Mouse (Mus musculus): ENCODE measurements around the gene Tspo2. TPM values are rescaled to one million over a fixed set of nuclear protein-coding genes. Genes with fewer than 3 reads are reported as not detected.

Tspo2 gene
- total RNA-seq, 2 experiments from 2014 or later, result 0.10 TPM; not detected in 1

- intact Hi-C loops (cut with DNase I), result no loop called here
- no peak for DNase-seq
Observed at GRCm38 (mm10) chr17:48451753-48452444, 577 bp upstream of the Tspo2 start.

- DNase-seq, result no peak
- intact Hi-C loops (cut with DNase I), result no loop called here
Observed at GRCm38 (mm10) chr17:48450666-48451352, 513 bp downstream of the Tspo2 start.

GRCm38 (mm10) chr17:48447675-48448074 is 3.6 kb downstream of the Tspo2 start:
- DNase-seq, result no peak
- intact Hi-C loops (cut with DNase I), result no loop called here

- DNase-seq, result no peak
- intact Hi-C loops (cut with DNase I), result no loop called here
Observed at GRCm38 (mm10) chr17:48443542-48444145, 7.7 kb downstream of the Tspo2 start.

GRCm38 (mm10) chr17:48442745-48443457 is 8.4 kb downstream of the Tspo2 start:
- intact Hi-C loops (cut with DNase I), result no loop called here
- no peak for DNase-seq

- no peak for DNase-seq
- intact Hi-C loops (cut with DNase I), result no loop called here
Observed at GRCm38 (mm10) chr17:48437421-48437911, 13.9 kb downstream of the Tspo2 start.

- DNase-seq, result no peak
- intact Hi-C loops (cut with DNase I), result no loop called here
Observed at GRCm38 (mm10) chr17:48436487-48436886, 14.8 kb downstream of the Tspo2 start.

GRCm38 (mm10) chr17:48434479-48434878 is 16.8 kb downstream of the Tspo2 start:
- intact Hi-C loops (cut with DNase I), result no loop called here
- no peak for DNase-seq

GRCm38 (mm10) chr17:48433689-48434330 is 17.5 kb downstream of the Tspo2 start:
- intact Hi-C loops (cut with DNase I), result no loop called here
- DNase-seq, result no peak

GRCm38 (mm10) chr17:48433006-48433655 is 18.2 kb downstream of the Tspo2 start:
- intact Hi-C loops (cut with DNase I), result no loop called here
- peak; percentile 65 for DNase-seq

GRCm38 (mm10) chr17:48432158-48432980 is 19.0 kb downstream of the Tspo2 start, which contains the start of gene Apobec2:
Apobec2 (minus strand) TSS chr17:48432930.
- intact Hi-C loops (cut with DNase I), result no loop called here
- DNase-seq, result peak; percentile 55

- intact Hi-C loops (cut with DNase I), result no loop called here
Observed at GRCm38 (mm10) chr17:48431054-48431453, 20.3 kb downstream of the Tspo2 start.

GRCm38 (mm10) chr17:48430394-48430793 is 20.9 kb downstream of the Tspo2 start:
- intact Hi-C loops (cut with DNase I), result no loop called here
- no peak for DNase-seq

More at GRCm38 (mm10) chr17:48431054-48431453, 20.3 kb downstream of the Tspo2 start:
- DNase-seq, result no peak

- no peak for DNase-seq
- intact Hi-C loops (cut with DNase I), result no loop called here
Observed at GRCm38 (mm10) chr17:48427852-48428530, 23.3 kb downstream of the Tspo2 start.

- intact Hi-C loops (cut with DNase I), result no loop called here
- DNase-seq, result no peak
Observed at GRCm38 (mm10) chr17:48426991-48427750, 24.2 kb downstream of the Tspo2 start.

GRCm38 (mm10) chr17:48425823-48426612 is 25.3 kb downstream of the Tspo2 start:
- intact Hi-C loops (cut with DNase I), result no loop called here
- DNase-seq, result no peak

- intact Hi-C loops (cut with DNase I), result no loop called here
- DNase-seq, result no peak
Observed at GRCm38 (mm10) chr17:48424237-48424636, 27.1 kb downstream of the Tspo2 start.

All from left cerebral cortex, postnatal 4 days (tissue).